Mouse (Mus musculus) CD4-positive naive resting alpha-beta T cell, adult 76 days (primary cell): ENCODE measurements around the gene Ninj2. TPM values are rescaled to one million over a fixed set of nuclear protein-coding genes. Genes with fewer than 3 reads are reported as not detected.

Experiments used
- total RNA-seq: library from RNA; stranded (reverse); gene quantifications from one replicate; pipeline ENCODE4 v1.2.4, GENCODE M21; 2023

Ninj2 gene
- total RNA-seq: not detected

DNA sequence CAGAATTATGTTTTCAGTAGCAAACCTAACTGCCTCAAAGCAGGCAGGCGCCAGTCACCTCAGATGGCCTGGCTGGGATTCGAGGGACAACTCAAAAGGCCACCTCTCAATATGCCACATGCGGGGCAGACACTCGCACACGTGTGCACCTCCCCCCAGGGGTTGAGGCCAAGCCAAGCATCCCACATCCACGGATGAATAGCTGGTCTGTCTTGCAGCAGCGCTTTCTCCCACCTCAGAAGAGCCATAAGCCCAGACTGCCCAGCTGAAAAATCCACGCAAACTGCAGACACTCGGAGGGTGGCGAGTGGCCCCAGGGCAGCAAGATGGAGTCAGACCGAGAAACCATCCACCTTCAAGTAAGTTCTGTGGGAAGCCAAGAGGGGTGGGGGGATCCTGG, at the start of gene Ninj2:
Gene Ninj2, plus strand, starts transcription at position 251 of the 400 bp plus-strand sequence.

Other genes with a start within 250 kb of the Ninj2 start
- gene Erc1, start 245.2 kb upstream of the Ninj2 start, total RNA-seq: 17.8 TPM
- 18.6 TPM for gene Rad52, start 190.7 kb upstream of the Ninj2 start, total RNA-seq
- 346 TPM for gene Wnk1, start 54.7 kb upstream of the Ninj2 start, total RNA-seq
- not detected for gene D330020A13Rik, start 201.0 kb downstream of the Ninj2 start, total RNA-seq
- gene B4galnt3, start 201.2 kb downstream of the Ninj2 start, total RNA-seq: not detected